Mouse (Mus musculus): ENCODE data around the gene Papln.

GRCm38 (mm10) chr12:83749186-83749585 is 14.2 kb upstream of the Papln start:
- TF ChIP-seq CTCF (conservative IDR thresholded peaks at IDR 0.05 in 1 of 2, IDR thresholded peaks at IDR 0.05 in 1 of 2; ENCODE audit: low read depth in 2 of 2, low read length in 2 of 2) (no peak), USF1 (IDR thresholded peaks at IDR 0.05; ENCODE audit: low read depth, low read length) (no peak), BHLHE40 (IDR thresholded peaks at IDR 0.05; ENCODE audit: low read depth, low read length) (no peak), POLR2A (IDR thresholded peaks at IDR 0.05; ENCODE audit: low read depth, low read length) (no peak)

Measured in CH12.LX (cell line).